In genomic region chr7:55903766-55904165, GRCm38 (mm10) we compare ENCODE assay signal across 20 mouse cellular contexts. TPM values are rescaled to one million over a fixed set of nuclear protein-coding genes. Genes with fewer than 3 reads are reported as not detected.
DNase-seq lines count a peak whose midpoint lies in the region; ATAC-seq and TF ChIP-seq lines count a peak whose summit lies in the region.
"Had no signal": no experiment of that assay in that cellular context is flagged by ENCODE, and none has a peak within 500 bp of the region (broad histone marks: within the 10 kb centered on the region; RNA-seq: fewer than 3 reads in every experiment).

No protein-coding gene starts in this region.

- H3K4me2 ChIP-seq in hindbrain, postnatal 0 days (ENCODE audit: low read depth, low read length): no peak overlapping the region
- no peak overlapping the region for H3K4me2 ChIP-seq in hindbrain, embryonic 13.5 days
- H3K4me2 ChIP-seq in lung, postnatal 0 days (replicated peaks; ENCODE audit: low read depth, low read length): no peak overlapping the region
- H3K4me2 ChIP-seq: forebrain, embryonic 15.5 days; hindbrain, embryonic 12.5 days had no signal

- no peak overlapping the region for H3K4me3 ChIP-seq in hindbrain, postnatal 0 days (ENCODE audit: low read length)
- H3K4me3 ChIP-seq in hindbrain, embryonic 13.5 days: no peak overlapping the region
- no peak overlapping the region for H3K4me3 ChIP-seq in lung, postnatal 0 days (ENCODE audit: low read depth, low read length)
- H3K4me3 ChIP-seq: embryonic facial prominence, embryonic 10.5 days; forebrain, embryonic 15.5 days; heart, embryonic 10.5 days; hindbrain, embryonic 12.5 days had no signal

- H3K36me3 ChIP-seq in hindbrain, postnatal 0 days (ENCODE audit: insufficient read depth, low read length): peaks cover 52% of the 10 kb centered on the region
- peaks cover 78% of the 10 kb centered on the region for H3K36me3 ChIP-seq in hindbrain, embryonic 13.5 days
- H3K36me3 ChIP-seq in lung, postnatal 0 days (ENCODE audit: insufficient read depth, low read length): peaks cover 46% of the 10 kb centered on the region; the same call in 1 of the 2 replicates

- H3K27ac ChIP-seq in hindbrain, postnatal 0 days: no peak overlapping the region
- H3K27ac ChIP-seq in hindbrain, embryonic 13.5 days: no peak overlapping the region
- no peak overlapping the region for H3K27ac ChIP-seq in lung, postnatal 0 days (ENCODE audit: low read length)
- H3K27ac ChIP-seq: embryonic facial prominence, embryonic 10.5 days; forebrain, embryonic 15.5 days; heart, embryonic 10.5 days; hindbrain, embryonic 12.5 days had no signal

- no peak overlapping the region for H3K9ac ChIP-seq in hindbrain, postnatal 0 days (replicated peaks; ENCODE audit: low read length)
- no peak overlapping the region for H3K9ac ChIP-seq in hindbrain, embryonic 13.5 days
- H3K9ac ChIP-seq in lung, postnatal 0 days (replicated peaks; ENCODE audit: low read depth): no peak overlapping the region
- H3K9ac ChIP-seq: forebrain, embryonic 15.5 days; hindbrain, embryonic 12.5 days had no signal

- H3K9me3 ChIP-seq in hindbrain, postnatal 0 days (ENCODE audit: low read length): no peaks in the 10 kb centered on the region
- H3K9me3 ChIP-seq in hindbrain, embryonic 13.5 days: no peaks in the 10 kb centered on the region
- no peaks in the 10 kb centered on the region for H3K9me3 ChIP-seq in lung, postnatal 0 days (ENCODE audit: low read length)
- H3K9me3 ChIP-seq: embryonic facial prominence, embryonic 10.5 days; forebrain, embryonic 15.5 days; heart, embryonic 10.5 days; hindbrain, embryonic 12.5 days had no signal

- WGBS in hindbrain, postnatal 0 days: 90% methylated on average over 4 of the region's 5 CpGs
- 88% methylated on average over 5 of the region's 5 CpGs for WGBS in hindbrain, embryonic 13.5 days
- WGBS in lung, postnatal 0 days: 82% methylated on average over 3 of the region's 5 CpGs

- TF ChIP-seq CTCF in hindbrain, postnatal 0 days (IDR thresholded peaks at IDR 0.05; ENCODE audit: low read depth): peak; percentile 28; the same call in 1 of the 2 replicates
- 0 out of 2 replicates have a peak, but pooled peaks have one; percentile 6 for TF ChIP-seq CTCF in lung, postnatal 0 days (IDR thresholded peaks at IDR 0.05)

- no peaks in the 10 kb centered on the region for H3K4me1 ChIP-seq in hindbrain, postnatal 0 days (ENCODE audit: insufficient read depth, low read length)
- H3K4me1 ChIP-seq in hindbrain, embryonic 13.5 days (replicated peaks): no peaks in the 10 kb centered on the region
- no peaks in the 10 kb centered on the region for H3K4me1 ChIP-seq in lung, postnatal 0 days (ENCODE audit: insufficient read depth, low read depth, low read length)
- H3K4me1 ChIP-seq: embryonic facial prominence, embryonic 10.5 days; forebrain, embryonic 15.5 days; heart, embryonic 10.5 days; hindbrain, embryonic 12.5 days had no signal

- ATAC-seq in hindbrain, postnatal 0 days: no peak
- no peak for ATAC-seq in hindbrain, embryonic 13.5 days (ENCODE audit: low FRiP score)
- no peak for ATAC-seq in lung, postnatal 0 days
- ATAC-seq: forebrain, embryonic 15.5 days; intestine, embryonic 16.5 days had no signal

- TF ChIP-seq EP300 in lung, postnatal 0 days (IDR thresholded peaks at IDR 0.05): no peak

- DNase-seq in adrenal gland, adult 2 months: peak; percentile 40
- no peak for DNase-seq in adrenal gland, postnatal 4 days (ENCODE audit: low spot score in 2 of 2)
- no peak for DNase-seq in hindbrain, postnatal 0 days (ENCODE audit: low spot score)
- no peak for DNase-seq in lung, postnatal 0 days (ENCODE audit: low spot score)
- no peak for DNase-seq in lung, postnatal 36 days
- peak; percentile 63 for DNase-seq in NIH3T3 (ENCODE audit: low read depth)
- no peak for DNase-seq in testis, postnatal 10 days (ENCODE audit: low spot score)
- DNase-seq: cerebellum, adult 2 months; cerebellum, postnatal 10 days; gastrocnemius, postnatal 10 days; heart, adult 18-20 months; heart, postnatal 10 days; heart, postnatal 4 days had no signal

- H3K27me3 ChIP-seq in hindbrain, postnatal 0 days (ENCODE audit: insufficient read depth, low read length): no peaks in the 10 kb centered on the region
- H3K27me3 ChIP-seq in hindbrain, embryonic 13.5 days: no peaks in the 10 kb centered on the region
- no peaks in the 10 kb centered on the region for H3K27me3 ChIP-seq in lung, postnatal 0 days (replicated peaks; ENCODE audit: insufficient read depth, low read length)
- H3K27me3 ChIP-seq: CH12.LX; forebrain, embryonic 15.5 days; hindbrain, embryonic 12.5 days had no signal

RNA-seq across cellular contexts. Expression of gene Nipa2, which starts 58.5 kb away (rescaled TPM):
- 10 to 100 TPM; 29.6 to 41.9 TPM for total RNA-seq in adrenal gland, adult 2 months (2021)
- polyA plus RNA-seq in adrenal gland, adult 2 months (2012; rRNA removed): 37.4 and 42.5 TPM in 2 replicates
- 10 to 100 TPM; 52.9 to 54.2 TPM for total RNA-seq in adrenal gland, postnatal 4 days (2021)
- total RNA-seq in hindbrain, postnatal 0 days (2014; rRNA removed): 26.1 and 29.4 TPM in 2 replicates
- polyA plus RNA-seq in hindbrain, postnatal 0 days (2015; fragmentation: Nextera tagmentation; extraction: Ambion mirVana): 37.3 and 38.9 TPM in 2 replicates
- 35.5 and 38.4 TPM in 2 replicates for polyA plus RNA-seq in hindbrain, embryonic 13.5 days (2015; fragmentation: Nextera tagmentation; extraction: Ambion mirVana)
- polyA plus RNA-seq in lung, postnatal 0 days (2015; fragmentation: Nextera tagmentation; extraction: Ambion mirVana): 36.0 and 40.2 TPM in 2 replicates

Comparison
In these comparisons a context has a peak if more than half of its experiments do, and no peak if none do; other contexts are left out.
1. DNase-seq: peak in adrenal gland, adult 2 months (single experiment) and NIH3T3 (single experiment); none in adrenal gland, postnatal 4 days (0 of 2), hindbrain, postnatal 0 days (single experiment), lung, postnatal 0 days (single experiment), lung, postnatal 36 days (single experiment) and testis, postnatal 10 days (single experiment).